Mouse (Mus musculus) heart, embryonic 13.5 days (tissue): Measurements from ENCODE around the gene Gm38392. TPM values are rescaled to one million over a fixed set of nuclear protein-coding genes. Genes with fewer than 3 reads are reported as not detected.

Experiments
- ATAC-seq: fragments of 200-750 bp; cut with Nextera tagmentation; 2 replicates; pipeline ENCODE4 v1.8.0; 2017; ENCODE audit warnings: moderate TSS enrichment; ENCODE audit not compliant: insufficient number of reproducible peaks, low FRiP score, low TSS enrichment; ENCODE audit errors: extremely low read depth
- H3K27ac ChIP-seq: fragments of 300-500 bp; sonication (generic); replicated peaks from 2 replicates; pipeline ENCODE4 v1.5.1; 2015; ENCODE audit warnings: moderate library complexity, mild to moderate bottlenecking, inconsistent platforms
- H3K27me3 ChIP-seq: fragments of 300-500 bp; sonication (generic); replicated peaks from 2 replicates; pipeline ENCODE4 v1.6.1; 2015; ENCODE audit warnings: mild to moderate bottlenecking, inconsistent platforms
- H3K36me3 ChIP-seq: fragments of 300-500 bp; sonication (generic); 2 replicates; pipeline ENCODE4 v1.6.1; 2015; ENCODE audit warnings: mild to moderate bottlenecking, inconsistent platforms
- H3K4me1 ChIP-seq: fragments of 300-500 bp; sonication (generic); 2 replicates; pipeline ENCODE4 v1.6.1; 2015; ENCODE audit warnings: inconsistent platforms
- H3K4me2 ChIP-seq: fragments of 300-500 bp; sonication (generic); 2 replicates; pipeline ENCODE4 v1.6.1; 2015; ENCODE audit warnings: inconsistent platforms, mild to moderate bottlenecking, moderate library complexity
- H3K4me3 ChIP-seq: fragments of 300-500 bp; sonication (generic); 2 replicates; pipeline ENCODE4 v1.5.1; 2015; ENCODE audit warnings: moderate library complexity, mild to moderate bottlenecking, inconsistent platforms
- H3K9ac ChIP-seq: fragments of 300-500 bp; sonication (generic); 2 replicates; pipeline ENCODE4 v1.6.1; 2015; ENCODE audit warnings: inconsistent platforms, mild to moderate bottlenecking, moderate library complexity
- H3K9me3 ChIP-seq: fragments of 300-500 bp; sonication (generic); 2 replicates; pipeline ENCODE4 v1.6.1; 2016; ENCODE audit warnings: inconsistent platforms
- WGBS: fragments of 180-500 bp; shearing (Covaris S2); methylation state at CpG from one replicate; pipeline ENCODE4 v1.1.7; 2015; ENCODE audit warnings: mixed read lengths; 5-methylcytosine and 5-hydroxymethylcytosine counted together
- polyA plus RNA-seq: library from polyadenylated mRNA; unstranded; fragments of >200 nt; fragmentation: Nextera tagmentation; extraction: Ambion mirVana; gene quantifications from 2 replicates; pipeline ENCODE4 v1.2.1, GENCODE M21; 2015

Gm38392 gene
- polyA plus RNA-seq = 0.79 TPM in 1 of 2 replicates, not detected in the other

DNA sequence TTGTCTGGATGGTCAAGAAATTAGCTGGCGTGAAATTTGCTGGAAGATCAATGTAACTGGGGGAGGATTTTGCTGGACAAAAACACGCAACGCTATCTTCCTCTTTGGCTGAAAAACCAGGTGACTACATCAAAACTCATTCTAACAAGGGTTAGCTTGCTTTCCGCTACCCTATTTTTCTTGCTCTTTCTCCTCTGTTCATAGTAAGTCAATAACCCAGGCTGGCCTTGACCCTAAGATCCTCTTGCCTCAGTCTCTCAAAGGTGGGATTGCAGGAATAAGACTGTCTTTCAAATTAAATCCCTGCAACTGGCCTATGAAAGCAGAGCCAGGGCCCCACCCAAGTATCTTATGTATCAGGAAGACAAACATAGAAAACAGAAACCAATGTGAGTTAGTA is at the start of gene Gm38392:
Gm38392 (minus strand) TSS at position 101 of the 400 bp plus-strand sequence.
- Histone ChIP-seq H3K9me3 (no peaks in the 10 kb centered on the region), H3K4me1 (no peaks in the 10 kb centered on the region), H3K36me3 (peaks cover 15% of the 10 kb centered on the region), H3K9ac (no peak within 1 kb of the TSS), H3K4me3 (no peak within 1 kb of the TSS), H3K27me3 (no peaks in the 10 kb centered on the region), H3K4me2 (no peak within 1 kb of the TSS), H3K27ac (no peak within 1 kb of the TSS)
- no peak for ATAC-seq
- WGBS = 88% methylated on average over 4 of the region's 4 CpGs

DNA sequence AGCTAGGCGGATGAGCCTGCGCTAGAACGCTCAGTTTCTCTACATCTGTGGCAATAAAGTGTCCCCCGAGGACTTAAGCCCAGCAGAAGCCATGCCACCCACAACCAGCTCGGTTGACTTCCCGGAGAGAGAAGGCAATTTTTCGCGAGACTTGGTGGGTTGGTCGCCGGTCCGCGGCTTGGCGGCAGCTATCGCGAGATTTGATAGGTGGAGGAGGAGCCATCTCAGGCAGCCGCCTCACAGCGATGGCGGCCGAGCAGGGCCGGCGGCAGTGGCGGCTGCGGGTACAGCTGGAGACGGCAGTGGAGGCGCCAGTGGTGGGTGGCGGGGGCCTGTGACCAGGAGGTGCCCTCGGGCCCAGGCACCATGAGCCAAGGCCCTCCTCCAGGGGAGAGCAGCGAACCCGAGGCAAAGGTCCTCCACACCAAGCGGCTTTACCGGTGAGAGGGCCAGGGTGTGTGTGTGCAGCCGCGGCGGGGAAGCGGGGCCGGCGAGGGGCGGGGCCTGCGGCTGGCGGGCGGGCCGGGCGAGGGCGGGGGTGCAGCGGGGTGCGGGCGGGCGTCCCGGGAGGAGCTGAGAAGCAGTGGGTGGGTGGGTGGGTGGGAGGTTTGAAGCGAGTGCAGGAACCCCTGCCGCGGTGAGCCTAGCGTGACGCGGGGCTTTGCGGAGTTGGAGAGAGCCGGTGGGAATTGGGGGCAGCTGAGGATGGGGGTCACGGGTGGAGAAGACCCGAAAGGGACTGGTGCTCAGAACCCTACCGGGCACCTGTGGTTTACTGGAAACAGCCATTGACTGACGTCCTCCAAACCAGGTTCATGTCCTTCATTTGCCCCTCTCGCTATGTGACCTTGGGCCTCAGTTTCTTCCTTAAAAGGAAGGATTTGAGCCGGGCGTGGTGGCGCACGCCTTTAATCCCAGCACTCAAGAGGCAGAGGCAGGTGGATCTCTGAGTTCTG is 49.3 kb upstream of the Gm38392 start, which contains the start of the genes Tmem79 and Smg5:
Tmem79 (minus strand) TSS at position 91 of the 956 bp plus-strand sequence.
Smg5 (plus strand) TSS at position 203 of the 956 bp plus-strand sequence.
- Histone ChIP-seq H3K9me3 (no peaks in the 10 kb centered on the region), H3K4me2 (peak within 1 kb of the TSS; percentile 75), H3K4me1 (peaks cover 46% of the 10 kb centered on the region), H3K9ac (peak within 1 kb of the TSS; percentile 92), H3K4me3 (peak within 1 kb of the TSS; percentile 73), H3K27me3 (no peaks in the 10 kb centered on the region; the same call in 1 of the 2 replicates), H3K36me3 (peaks cover 7% of the 10 kb centered on the region), H3K27ac (peak within 1 kb of the TSS; percentile 96)
- ATAC-seq = peak; percentile 80
- 2% methylated on average over 51 of the region's 66 CpGs for WGBS

DNA sequence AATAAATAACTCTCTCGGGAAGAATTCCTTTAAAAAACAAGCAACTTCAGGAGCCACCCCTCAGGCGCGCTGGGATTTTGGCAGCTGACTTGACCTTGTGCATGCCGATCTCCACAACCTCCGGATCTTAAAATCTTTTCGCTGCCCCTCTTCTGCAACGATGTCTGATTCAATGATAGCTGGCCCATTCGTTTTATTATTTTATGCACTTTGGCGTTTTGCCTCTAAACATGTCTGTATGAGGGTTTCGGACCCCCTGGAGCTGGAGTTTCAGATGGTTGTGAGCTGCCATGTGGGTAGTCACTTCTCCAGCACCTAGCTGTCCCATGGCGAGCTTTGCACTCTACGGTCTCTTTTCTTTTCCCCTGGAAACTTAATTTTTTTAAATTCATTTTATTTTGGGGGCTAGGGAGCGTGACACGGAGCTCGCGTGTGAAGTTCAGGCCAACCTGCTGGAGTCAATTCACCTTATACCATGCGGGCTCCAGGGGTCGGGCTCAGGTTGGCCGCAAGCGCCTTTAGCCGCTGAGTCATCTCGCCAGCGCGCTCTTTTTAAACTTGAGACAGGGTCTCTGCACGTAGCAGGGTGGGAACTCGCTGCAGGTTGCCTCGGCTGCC is 48.5 kb upstream of the Gm38392 start:
- Histone ChIP-seq H3K36me3 (peaks cover 7% of the 10 kb centered on the region), H3K27ac (peak overlapping the region; percentile 96), H3K9ac (peak overlapping the region; percentile 92), H3K4me3 (peak overlapping the region; percentile 73), H3K27me3 (no peaks in the 10 kb centered on the region; the same call in 1 of the 2 replicates), H3K9me3 (no peaks in the 10 kb centered on the region), H3K4me1 (peaks cover 44% of the 10 kb centered on the region), H3K4me2 (peak overlapping the region; percentile 75)
- peak; percentile 25; the same call in 1 of the 2 replicates for ATAC-seq
- WGBS = under 1% methylated on average over 27 of the region's 27 CpGs

DNA sequence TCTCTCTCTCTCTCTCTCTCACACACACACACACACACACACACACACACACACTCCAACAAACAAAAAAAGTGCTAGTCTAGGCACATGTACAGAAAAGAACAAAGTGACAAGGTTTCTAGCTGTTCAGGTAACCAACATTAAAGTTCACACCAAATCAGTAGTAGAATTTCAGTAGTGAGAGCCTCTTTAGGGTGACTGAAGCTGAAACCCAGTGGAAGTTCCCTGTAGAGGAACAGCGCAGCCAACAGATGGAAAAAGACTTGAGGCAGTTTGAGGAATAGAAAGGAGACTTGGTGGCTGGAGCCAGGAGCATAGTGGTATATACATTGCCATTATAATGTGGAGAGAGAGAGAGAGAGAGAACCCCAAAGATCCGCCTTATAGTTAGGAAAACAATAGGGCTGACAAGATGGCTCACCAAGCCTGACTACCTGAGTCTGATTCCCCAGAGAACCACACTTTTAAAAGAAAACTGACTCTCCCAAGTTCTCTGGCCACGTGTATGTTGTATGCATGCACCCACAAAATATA is 48.0 kb upstream of the Gm38392 start:
- H3K27ac ChIP-seq = peak overlapping the region; percentile 96

DNA sequence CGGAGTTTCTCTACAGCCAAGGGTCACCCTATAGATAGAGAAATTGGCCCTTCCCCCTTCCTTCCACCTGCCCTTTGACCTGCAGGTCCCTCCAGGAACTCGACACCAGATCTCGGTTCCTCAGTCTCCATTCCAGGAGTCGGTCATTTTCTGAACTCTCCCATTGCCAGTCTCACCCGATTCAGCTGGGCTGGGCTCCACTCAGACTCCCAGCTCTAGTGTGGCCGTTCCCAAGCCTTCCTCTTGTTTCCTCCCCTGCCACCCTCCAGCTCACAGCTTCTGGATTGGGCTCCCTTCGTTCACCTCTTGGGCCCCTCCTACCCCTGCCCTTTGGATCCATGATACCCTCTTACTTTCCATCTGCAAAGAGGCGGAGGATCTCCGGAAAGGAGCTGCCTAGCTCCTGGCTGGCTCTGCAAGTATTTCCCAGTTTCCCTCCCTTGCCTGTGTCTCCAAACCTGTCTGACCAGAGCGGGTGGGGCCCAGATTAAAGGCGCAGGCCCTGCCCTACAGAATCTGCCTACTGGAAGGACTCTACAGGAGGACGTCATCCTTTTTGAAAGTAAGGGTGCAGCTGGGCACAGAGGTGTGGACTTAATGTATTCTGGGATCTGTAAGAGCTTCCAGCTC is 47.1 kb upstream of the Gm38392 start:
- H3K4me3 ChIP-seq = no peak overlapping the region
- WGBS = 42% methylated on average over 12 of the region's 12 CpGs
- H3K27me3 ChIP-seq = no peaks in the 10 kb centered on the region; the same call in 1 of the 2 replicates
- peak overlapping the region; percentile 75 for H3K4me2 ChIP-seq
- H3K9ac ChIP-seq = peak overlapping the region; percentile 58
- peaks cover 41% of the 10 kb centered on the region for H3K4me1 ChIP-seq
- H3K36me3 ChIP-seq = peaks cover 16% of the 10 kb centered on the region
- ATAC-seq = no peak
- no peak overlapping the region for H3K27ac ChIP-seq
- no peaks in the 10 kb centered on the region for H3K9me3 ChIP-seq

More for the DNA sequence above, 48.0 kb upstream of the Gm38392 start:
- Histone ChIP-seq H3K9ac (peak overlapping the region; percentile 92), H3K4me2 (peak overlapping the region; percentile 75), H3K4me3 (peak overlapping the region; percentile 73), H3K9me3 (no peaks in the 10 kb centered on the region), H3K36me3 (peaks cover 8% of the 10 kb centered on the region), H3K4me1 (peaks cover 44% of the 10 kb centered on the region), H3K27me3 (no peaks in the 10 kb centered on the region; the same call in 1 of the 2 replicates)
- 39% methylated on average over 3 of the region's 3 CpGs for WGBS
- no peak for ATAC-seq

DNA sequence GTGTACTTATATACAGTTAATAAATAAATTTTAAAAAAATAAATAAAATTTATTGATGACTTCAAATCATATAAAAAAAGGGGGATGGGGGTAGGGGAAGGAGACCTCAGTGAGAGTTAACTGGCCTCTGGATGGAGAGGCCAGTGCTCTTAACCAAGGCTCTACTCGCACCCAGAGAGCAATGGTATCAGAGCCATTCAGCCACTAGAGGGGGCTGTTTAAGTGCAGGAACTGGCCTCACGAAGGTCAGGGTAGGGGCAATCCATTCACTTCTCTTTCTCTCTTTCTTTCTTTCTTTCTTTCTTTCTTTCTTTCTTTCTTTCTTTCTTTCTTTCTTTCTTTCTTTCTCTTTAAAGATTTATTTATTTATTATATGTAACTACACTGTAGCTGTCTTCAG is 44.3 kb upstream of the Gm38392 start:
- no peak overlapping the region for H3K9ac ChIP-seq
- 24% methylated on average over 2 of the region's 2 CpGs for WGBS
- no peak overlapping the region for H3K4me3 ChIP-seq
- ATAC-seq = no peak
- H3K4me2 ChIP-seq = no peak overlapping the region
- peaks cover 36% of the 10 kb centered on the region for H3K36me3 ChIP-seq
- H3K27me3 ChIP-seq = no peaks in the 10 kb centered on the region; the same call in 1 of the 2 replicates
- H3K4me1 ChIP-seq = peaks cover 20% of the 10 kb centered on the region
- no peaks in the 10 kb centered on the region for H3K9me3 ChIP-seq
- H3K27ac ChIP-seq = no peak overlapping the region

DNA sequence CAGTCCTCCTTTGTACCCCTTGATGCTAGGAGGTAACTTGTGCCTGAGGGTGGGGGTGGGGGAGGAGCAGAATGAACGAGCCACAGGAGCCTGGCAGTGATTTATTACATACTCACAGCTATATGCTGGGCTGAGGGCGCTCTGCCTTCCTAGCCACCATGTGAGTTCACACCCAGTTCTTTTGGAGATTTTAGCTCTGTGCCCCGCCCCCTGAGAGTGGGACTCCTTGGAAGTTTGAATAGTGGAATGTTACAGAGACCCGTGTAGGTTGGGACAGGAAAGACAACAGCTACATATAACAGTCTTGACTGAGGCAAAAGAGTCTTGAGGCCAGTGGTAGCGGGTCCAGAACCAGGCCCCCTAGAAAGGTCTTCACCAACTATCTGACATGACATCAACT is 41.9 kb upstream of the Gm38392 start:
- 73% methylated on average over 5 of the region's 5 CpGs for WGBS
- H3K27ac ChIP-seq = no peak overlapping the region
- H3K4me3 ChIP-seq = no peak overlapping the region
- no peak overlapping the region for H3K4me2 ChIP-seq
- peaks cover 20% of the 10 kb centered on the region for H3K4me1 ChIP-seq
- H3K36me3 ChIP-seq = peaks cover 38% of the 10 kb centered on the region
- ATAC-seq = no peak
- no peaks in the 10 kb centered on the region for H3K9me3 ChIP-seq
- H3K27me3 ChIP-seq = no peaks in the 10 kb centered on the region; the same call in 1 of the 2 replicates
- H3K9ac ChIP-seq = no peak overlapping the region

DNA sequence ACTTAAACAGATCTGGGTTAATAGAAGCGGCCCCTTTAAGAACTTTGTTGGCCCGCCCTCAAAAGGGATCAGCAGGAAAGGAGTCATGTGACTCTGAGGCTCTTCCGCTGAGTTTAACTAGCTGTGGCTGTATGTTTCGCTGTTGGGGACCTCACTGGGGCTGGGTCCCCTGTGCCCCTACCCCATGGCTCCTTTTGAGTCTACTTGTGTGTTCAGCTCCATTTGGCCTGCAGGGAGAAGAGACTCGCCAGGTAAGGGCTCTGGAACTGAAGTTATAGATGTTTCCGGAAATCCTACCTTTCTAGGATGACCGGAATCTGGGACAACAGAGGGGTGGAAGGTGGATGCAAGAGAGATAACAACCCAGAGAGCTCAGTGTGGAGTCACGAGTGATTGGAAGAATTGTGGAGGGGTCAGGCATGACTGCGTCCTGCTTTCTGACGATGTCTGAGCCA is 38.0 kb upstream of the Gm38392 start, which contains the start of gene Glmp:
Glmp (plus strand) TSS at position 73 of the 455 bp plus-strand sequence.
- H3K4me3 ChIP-seq = peak within 1 kb of the TSS; percentile 85
- peak within 1 kb of the TSS; percentile 92 for H3K9ac ChIP-seq
- no peaks in the 10 kb centered on the region for H3K9me3 ChIP-seq
- H3K36me3 ChIP-seq = peaks cover 76% of the 10 kb centered on the region
- peak within 1 kb of the TSS; percentile 63 for H3K27ac ChIP-seq
- H3K4me1 ChIP-seq = peaks cover 14% of the 10 kb centered on the region
- peak within 1 kb of the TSS; percentile 94 for H3K4me2 ChIP-seq
- peak; percentile 73; the same call in 1 of the 2 replicates for ATAC-seq
- no peaks in the 10 kb centered on the region for H3K27me3 ChIP-seq
- under 1% methylated on average over 10 of the region's 10 CpGs for WGBS

DNA sequence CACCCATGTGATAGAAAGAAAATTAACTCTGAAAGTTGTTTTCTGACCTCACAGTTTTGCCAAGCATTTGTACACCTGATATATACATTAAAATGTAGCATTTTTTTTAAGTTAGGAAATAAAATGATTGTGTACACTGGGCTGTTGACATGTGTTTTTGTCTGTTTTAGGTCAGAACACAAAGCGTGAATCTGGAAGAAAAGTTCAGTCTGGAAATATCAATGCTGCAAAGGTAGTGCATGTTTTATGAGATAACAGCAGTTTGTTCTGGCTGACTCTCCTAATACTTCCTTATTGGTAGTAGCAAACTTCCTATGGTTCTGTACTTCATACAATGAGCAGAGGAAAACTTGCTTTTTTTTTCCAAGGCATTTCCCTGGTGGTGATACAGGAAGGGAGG is 12.2 kb upstream of the Gm38392 start:
- Histone ChIP-seq H3K27ac (no peak overlapping the region), H3K36me3 (peaks cover 52% of the 10 kb centered on the region), H3K4me2 (peak overlapping the region; percentile 86), H3K9ac (no peak overlapping the region), H3K4me3 (no peak overlapping the region), H3K9me3 (no peaks in the 10 kb centered on the region), H3K4me1 (peaks cover 27% of the 10 kb centered on the region), H3K27me3 (no peaks in the 10 kb centered on the region)
- 70% methylated on average over 1 of the region's 1 CpGs for WGBS
- ATAC-seq = no peak

DNA sequence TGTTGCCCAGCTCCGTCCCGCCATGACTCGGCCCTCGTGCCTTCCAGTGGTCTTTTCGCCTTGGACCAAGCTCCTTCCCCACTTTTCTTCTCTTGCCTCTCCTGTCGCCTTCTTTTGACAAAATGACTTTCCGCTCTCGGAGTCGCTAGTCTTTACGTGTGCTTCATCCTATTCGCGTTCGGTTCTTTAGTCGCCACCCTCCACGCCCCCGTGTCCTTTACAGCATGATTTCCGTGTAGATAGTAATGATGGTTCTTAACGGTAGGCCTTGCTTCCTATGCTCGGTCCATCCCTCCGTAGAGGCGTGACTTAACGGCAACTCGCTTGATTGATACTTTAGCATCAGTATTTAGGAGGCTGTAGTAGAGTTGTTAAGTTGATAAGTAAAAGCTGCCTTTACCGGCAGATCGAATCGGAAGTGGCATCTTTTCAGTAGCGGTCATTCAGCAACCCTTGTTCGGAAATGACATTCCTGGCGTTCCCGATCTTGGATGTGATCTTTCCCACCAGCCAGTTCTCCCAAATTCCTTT is 10.4 kb upstream of the Gm38392 start:
- Histone ChIP-seq H3K9me3 (no peaks in the 10 kb centered on the region), H3K4me3 (peak overlapping the region; percentile 67), H3K27me3 (no peaks in the 10 kb centered on the region), H3K9ac (peak overlapping the region; percentile 88), H3K27ac (peak overlapping the region; percentile 93), H3K4me1 (peaks cover 27% of the 10 kb centered on the region), H3K36me3 (peaks cover 36% of the 10 kb centered on the region), H3K4me2 (peak overlapping the region; percentile 86)
- ATAC-seq = no peak
- under 1% methylated on average over 30 of the region's 30 CpGs for WGBS
